Comparison of ENCODE assay signal across 18 mouse cellular contexts in genomic region chr15:51395961-51396360, GRCm38 (mm10).
DNase-seq lines count a peak whose midpoint lies in the region; ATAC-seq and TF ChIP-seq lines count a peak whose summit lies in the region.
"Had no signal": no experiment of that assay in that cellular context is flagged by ENCODE, and none has a peak within 500 bp of the region (broad histone marks: within the 10 kb centered on the region; RNA-seq: fewer than 3 reads in every experiment).

No protein-coding gene starts in this region.

- no peak overlapping the region for H3K27ac ChIP-seq in forebrain, postnatal 0 days (ENCODE audit: low read depth, low read length)
- H3K27ac ChIP-seq in forebrain, embryonic 10.5 days = no peak overlapping the region
- H3K27ac ChIP-seq in heart, embryonic 11.5 days (ENCODE audit: low read depth, low read length) = no peak overlapping the region
- no peak overlapping the region for H3K27ac ChIP-seq in midbrain, embryonic 13.5 days
- H3K27ac ChIP-seq: embryonic facial prominence, embryonic 15.5 days; hindbrain, embryonic 10.5 days; hindbrain, embryonic 14.5 days; intestine, embryonic 15.5 days had no signal

- H3K36me3 ChIP-seq in forebrain, postnatal 0 days (ENCODE audit: insufficient read depth) = no peaks in the 10 kb centered on the region
- H3K36me3 ChIP-seq in forebrain, embryonic 10.5 days (replicated peaks) = no peaks in the 10 kb centered on the region
- H3K36me3 ChIP-seq in heart, embryonic 11.5 days (ENCODE audit: control insufficient read depth, insufficient read depth, low read length) = no peaks in the 10 kb centered on the region
- no peaks in the 10 kb centered on the region for H3K36me3 ChIP-seq in midbrain, embryonic 13.5 days
- H3K36me3 ChIP-seq: embryonic facial prominence, embryonic 15.5 days; hindbrain, embryonic 10.5 days; intestine, embryonic 15.5 days had no signal

- H3K9me3 ChIP-seq in forebrain, postnatal 0 days (ENCODE audit: low read length) = no peaks in the 10 kb centered on the region
- H3K9me3 ChIP-seq in forebrain, embryonic 10.5 days = no peaks in the 10 kb centered on the region
- H3K9me3 ChIP-seq in heart, embryonic 11.5 days (replicated peaks; ENCODE audit: control insufficient read depth, low read length) = no peaks in the 10 kb centered on the region
- H3K9me3 ChIP-seq in midbrain, embryonic 13.5 days = no peaks in the 10 kb centered on the region
- H3K9me3 ChIP-seq: embryonic facial prominence, embryonic 15.5 days; hindbrain, embryonic 10.5 days; intestine, embryonic 15.5 days had no signal

- H3K4me1 ChIP-seq in forebrain, postnatal 0 days (ENCODE audit: insufficient read depth) = no peaks in the 10 kb centered on the region; the same call in 1 of the 2 replicates
- peaks cover 6% of the 10 kb centered on the region; the same call in 1 of the 2 replicates for H3K4me1 ChIP-seq in forebrain, embryonic 10.5 days
- H3K4me1 ChIP-seq in heart, embryonic 11.5 days (ENCODE audit: control insufficient read depth, insufficient read depth, low read length) = no peaks in the 10 kb centered on the region
- H3K4me1 ChIP-seq in midbrain, embryonic 13.5 days (replicated peaks) = 0 out of 2 replicates have a peak, but pooled peaks cover 4% of the 10 kb centered on the region
- H3K4me1 ChIP-seq: hindbrain, embryonic 10.5 days; intestine, embryonic 15.5 days had no signal

- H3K27me3 ChIP-seq in forebrain, postnatal 0 days (ENCODE audit: insufficient read depth, low read length) = no peaks in the 10 kb centered on the region
- no peaks in the 10 kb centered on the region for H3K27me3 ChIP-seq in forebrain, embryonic 10.5 days (ENCODE audit: poor library complexity, severe bottlenecking)
- no peaks in the 10 kb centered on the region for H3K27me3 ChIP-seq in heart, embryonic 11.5 days (ENCODE audit: control insufficient read depth, insufficient read depth, low read length)
- H3K27me3 ChIP-seq in midbrain, embryonic 13.5 days = no peaks in the 10 kb centered on the region
- H3K27me3 ChIP-seq: embryonic facial prominence, embryonic 15.5 days; intestine, embryonic 15.5 days had no signal

- TF ChIP-seq CTCF in forebrain, postnatal 0 days (IDR thresholded peaks at IDR 0.05; ENCODE audit: low read depth) = no peak
- no peak for TF ChIP-seq CTCF in brain, embryonic 14.5 days (IDR thresholded peaks at IDR 0.05; ENCODE audit: borderline replicate concordance, extremely low read depth, insufficient read depth, insufficient read length)

- no peak for DNase-seq in forebrain, postnatal 0 days
- DNase-seq in forebrain, embryonic 10.5 days (ENCODE audit: extremely low spot score, low spot score) = no peak
- DNase-seq in heart, postnatal 10 days = peak; percentile 3 to 9
- peak; percentile 16 for DNase-seq in brain, embryonic 14.5 days (ENCODE audit: low read depth)
- DNase-seq: adrenal gland, adult 8-10 months; adrenal gland, postnatal 36 days; cerebellum, adult 11-12 months; cerebellum, adult 9-10 months; cerebellum, postnatal 25 days; gastrocnemius, postnatal 10 days; kidney, adult 18-20 months had no signal

- ATAC-seq in forebrain, postnatal 0 days = peak; percentile 59
- no peak for ATAC-seq in heart, embryonic 11.5 days (replicated peaks; ENCODE audit: insufficient number of reproducible peaks, low FRiP score, low TSS enrichment)
- no peak for ATAC-seq in midbrain, embryonic 13.5 days
- ATAC-seq: intestine, embryonic 15.5 days had no signal

- intact Hi-C loops in heart, postnatal 10 days (cut with DNase I) = no loop called here

- H3K4me2 ChIP-seq in forebrain, postnatal 0 days (ENCODE audit: low read depth) = no peak overlapping the region
- H3K4me2 ChIP-seq in heart, embryonic 11.5 days = no peak overlapping the region
- no peak overlapping the region for H3K4me2 ChIP-seq in midbrain, embryonic 13.5 days (replicated peaks)
- H3K4me2 ChIP-seq: embryonic facial prominence, embryonic 15.5 days; hindbrain, embryonic 14.5 days; intestine, embryonic 15.5 days had no signal

- no peak overlapping the region for H3K4me3 ChIP-seq in forebrain, postnatal 0 days (ENCODE audit: low read depth, low read length)
- no peak overlapping the region for H3K4me3 ChIP-seq in forebrain, embryonic 10.5 days
- no peak overlapping the region for H3K4me3 ChIP-seq in heart, embryonic 11.5 days (ENCODE audit: low read depth, low read length)
- no peak overlapping the region for H3K4me3 ChIP-seq in midbrain, embryonic 13.5 days (replicated peaks)
- H3K4me3 ChIP-seq: embryonic facial prominence, embryonic 15.5 days; erythroblast, embryonic 14.5 days; hindbrain, embryonic 10.5 days; intestine, embryonic 15.5 days had no signal

- WGBS in forebrain, postnatal 0 days = 55% methylated on average over 8 of the region's 8 CpGs
- 73% methylated on average over 8 of the region's 8 CpGs for WGBS in forebrain, embryonic 10.5 days
- 68% methylated on average over 8 of the region's 8 CpGs for WGBS in heart, embryonic 11.5 days (ENCODE audit: insufficient replicate concordance)
- 53% methylated on average over 8 of the region's 8 CpGs for WGBS in midbrain, embryonic 13.5 days

- no peak for TF ChIP-seq POLR2A in brain, embryonic 14.5 days (IDR thresholded peaks at IDR 0.05; ENCODE audit: borderline replicate concordance, extremely low read depth, insufficient read depth, insufficient read length, poor library complexity, severe bottlenecking)

- H3K9ac ChIP-seq in forebrain, postnatal 0 days = no peak overlapping the region
- no peak overlapping the region for H3K9ac ChIP-seq in heart, embryonic 11.5 days (ENCODE audit: low read depth, low read length)
- H3K9ac ChIP-seq in midbrain, embryonic 13.5 days (replicated peaks) = no peak overlapping the region
- H3K9ac ChIP-seq: embryonic facial prominence, embryonic 15.5 days; hindbrain, embryonic 14.5 days; intestine, embryonic 15.5 days had no signal

Comparison
In these comparisons a context has a peak if more than half of its experiments do, and no peak if none do; other contexts are left out.
1. DNase-seq: peak in heart, postnatal 10 days (2 of 2) and brain, embryonic 14.5 days (single experiment); none in forebrain, postnatal 0 days (single experiment) and forebrain, embryonic 10.5 days (single experiment).